Mouse (Mus musculus) testis, adult 2 months (tissue): ENCODE results near the gene Rapgef2.

Experiments
- CTCF ChIP-seq: fragments of 200-500 bp; IDR thresholded peaks from 2 replicates; pipeline ENCODE4 v1.5.1; 2012; ENCODE audit warnings: low read depth, mild to moderate bottlenecking, inconsistent platforms, low read length, moderate library complexity; ENCODE audit not compliant: control insufficient read depth, insufficient read depth, insufficient replicate concordance
- POLR2A ChIP-seq: fragments of 200-500 bp; IDR thresholded peaks from 2 replicates; pipeline ENCODE4 v1.6.1; 2012; ENCODE audit warnings: low read depth, mild to moderate bottlenecking, inconsistent platforms, low read length, moderate library complexity; ENCODE audit not compliant: control insufficient read depth

GRCm38 (mm10) chr3:79269872-79270271 is 16.4 kb downstream of the Rapgef2 start:
- TF ChIP-seq CTCF (no peak), POLR2A (no peak)
